Mouse (Mus musculus) kidney, embryonic 14.5 days (tissue): ENCODE data around the gene Wdr45b. TPM values are rescaled to one million over a fixed set of nuclear protein-coding genes. Genes with fewer than 3 reads are reported as not detected.
"Not testable (repeated sequence)": the region's sequence is repeated elsewhere in the genome, so short reads cannot be mapped to it uniquely, and the experiment has no call there.

Source experiments
- ATAC-seq: fragments of 200-750 bp; cut with Nextera tagmentation; 2 replicates; pipeline ENCODE4 v1.8.0; 2017; ENCODE audit warnings: moderate number of reproducible peaks, mild to moderate bottlenecking, moderate TSS enrichment, moderate library complexity; ENCODE audit not compliant: low FRiP score, low TSS enrichment
- H3K27ac ChIP-seq: fragments of 300-500 bp; sonication (generic); 2 replicates; pipeline ENCODE4 v1.5.1; 2014; ENCODE audit warnings: low read depth, mild to moderate bottlenecking, low read length, moderate library complexity, mixed read lengths
- H3K27me3 ChIP-seq: fragments of 300-500 bp; sonication (generic); 2 replicates; pipeline ENCODE4 v1.6.1; 2014; ENCODE audit warnings: mild to moderate bottlenecking, low read length; ENCODE audit not compliant: control insufficient read depth, insufficient read depth
- H3K36me3 ChIP-seq: fragments of 300-500 bp; sonication (generic); 2 replicates; pipeline ENCODE4 v1.6.1; 2014; ENCODE audit warnings: low read length, mixed read lengths; ENCODE audit not compliant: control insufficient read depth, insufficient read depth
- H3K4me1 ChIP-seq: fragments of 300-500 bp; sonication (generic); 2 replicates; pipeline ENCODE4 v1.6.1; 2014; ENCODE audit warnings: low read length, mixed read lengths; ENCODE audit not compliant: control insufficient read depth, insufficient read depth
- H3K4me2 ChIP-seq: fragments of 300-500 bp; sonication (generic); replicated peaks from 2 replicates; pipeline ENCODE4 v1.6.1; 2014; ENCODE audit warnings: low read depth, mild to moderate bottlenecking, low read length
- H3K4me3 ChIP-seq: fragments of 300-500 bp; sonication (generic); 2 replicates; pipeline ENCODE4 v1.5.1; 2014; ENCODE audit warnings: mild to moderate bottlenecking, low read length
- H3K9ac ChIP-seq: fragments of 300-500 bp; sonication (generic); 2 replicates; pipeline ENCODE4 v1.6.1; 2014; ENCODE audit warnings: low read depth, mild to moderate bottlenecking, low read length, moderate library complexity
- H3K9me3 ChIP-seq: fragments of 300-500 bp; sonication (generic); 2 replicates; pipeline ENCODE4 v1.6.1; 2016; ENCODE audit warnings: low read length; ENCODE audit not compliant: control insufficient read depth
- WGBS: fragments of 180-500 bp; shearing (Covaris S2); extraction: QIAGEN DNeasy Blood & Tissue Kit; methylation state at CpG from one replicate; pipeline ENCODE4 v1.1.7; 2014; 5-methylcytosine and 5-hydroxymethylcytosine counted together
- polyA plus RNA-seq: library from polyadenylated mRNA; unstranded; fragments of >200 nt; fragmentation: Nextera tagmentation; extraction: Ambion mirVana; gene quantifications from 2 replicates; pipeline ENCODE4 v1.2.1, GENCODE M21; 2014

Wdr45b gene
- polyA plus RNA-seq, 1 experiment from 2014 or later: 101 TPM

- 80% methylated on average over 6 of the region's 6 CpGs for WGBS
- no peak overlapping the region for H3K9ac ChIP-seq
- no peak overlapping the region for H3K27ac ChIP-seq
- no peak overlapping the region for H3K4me3 ChIP-seq
- no peaks in the 10 kb centered on the region for H3K4me1 ChIP-seq
- no peaks in the 10 kb centered on the region for H3K9me3 ChIP-seq
- H3K27me3 ChIP-seq: no peaks in the 10 kb centered on the region
- H3K36me3 ChIP-seq: no peaks in the 10 kb centered on the region
- H3K4me2 ChIP-seq: no peak overlapping the region
- ATAC-seq: no peak
These were observed 16.2 kb upstream of the Wdr45b start for GRCm38 (mm10) chr11:121370337-121370994.

- no peaks in the 10 kb centered on the region for H3K36me3 ChIP-seq
These were observed 15.4 kb upstream of the Wdr45b start for GRCm38 (mm10) chr11:121369622-121370021.

GRCm38 (mm10) chr11:121368731-121369130 is 14.5 kb upstream of the Wdr45b start:
- 79% methylated on average over 1 of the region's 1 CpGs for WGBS
- Histone ChIP-seq H3K4me3 (no peak overlapping the region), H3K27me3 (no peaks in the 10 kb centered on the region), H3K4me2 (no peak overlapping the region), H3K36me3 (no peaks in the 10 kb centered on the region), H3K9me3 (no peaks in the 10 kb centered on the region), H3K27ac (no peak overlapping the region), H3K4me1 (no peaks in the 10 kb centered on the region), H3K9ac (no peak overlapping the region)
- no peak for ATAC-seq

More at GRCm38 (mm10) chr11:121369622-121370021, 15.4 kb upstream of the Wdr45b start:
- Histone ChIP-seq H3K4me3 (no peak overlapping the region), H3K9me3 (no peaks in the 10 kb centered on the region), H3K9ac (no peak overlapping the region), H3K4me1 (no peaks in the 10 kb centered on the region), H3K27me3 (no peaks in the 10 kb centered on the region), H3K4me2 (no peak overlapping the region), H3K27ac (no peak overlapping the region)
- 57% methylated on average over 6 of the region's 6 CpGs for WGBS
- ATAC-seq: no peak

- no peak for ATAC-seq
- H3K4me1 ChIP-seq: no peaks in the 10 kb centered on the region
- no peaks in the 10 kb centered on the region for H3K36me3 ChIP-seq
- no peak overlapping the region for H3K9ac ChIP-seq
- H3K4me2 ChIP-seq: no peak overlapping the region
- 66% methylated on average over 5 of the region's 5 CpGs for whole genome bisulfite sequencing
- H3K4me3 ChIP-seq: no peak overlapping the region
- no peaks in the 10 kb centered on the region for H3K27me3 ChIP-seq
- H3K9me3 ChIP-seq: no peaks in the 10 kb centered on the region
- H3K27ac ChIP-seq: no peak overlapping the region
These were observed 13.0 kb upstream of the Wdr45b start for GRCm38 (mm10) chr11:121367170-121367707.

- no peaks in the 10 kb centered on the region for H3K4me1 ChIP-seq
- no peaks in the 10 kb centered on the region for H3K9me3 ChIP-seq
- WGBS: 36% methylated on average over 5 of the region's 5 CpGs
- H3K36me3 ChIP-seq: no peaks in the 10 kb centered on the region
- H3K27me3 ChIP-seq: no peaks in the 10 kb centered on the region
- no peak overlapping the region for H3K4me2 ChIP-seq
- H3K4me3 ChIP-seq: no peak overlapping the region
- no peak overlapping the region for H3K9ac ChIP-seq
- H3K27ac ChIP-seq: no peak overlapping the region
- no peak for ATAC-seq
These were observed 8.0 kb upstream of the Wdr45b start for GRCm38 (mm10) chr11:121362212-121362611.

GRCm38 (mm10) chr11:121353326-121354090 is 737 bp downstream of the Wdr45b start:
- H3K4me1 ChIP-seq: peaks cover 14% of the 10 kb centered on the region; the same call in 1 of the 2 replicates
- peaks cover 4% of the 10 kb centered on the region; the same call in 1 of the 2 replicates for H3K36me3 ChIP-seq
- peak overlapping the region; percentile 97 for H3K4me3 ChIP-seq
- peak overlapping the region; percentile 83 for H3K27ac ChIP-seq
- no peaks in the 10 kb centered on the region for H3K9me3 ChIP-seq
- H3K4me2 ChIP-seq: peak overlapping the region; percentile 87
- no peaks in the 10 kb centered on the region for H3K27me3 ChIP-seq
- H3K9ac ChIP-seq: peak overlapping the region; percentile 95
- ATAC-seq: no peak; the same call in 1 of the 2 replicates
- WGBS: 3% methylated on average over 41 of the region's 41 CpGs

- peaks cover 12% of the 10 kb centered on the region; the same call in 1 of the 2 replicates for H3K4me1 ChIP-seq
- not testable (repeated sequence) for ATAC-seq, H3K27ac ChIP-seq, H3K4me3 ChIP-seq, H3K4me2 ChIP-seq, H3K9ac ChIP-seq, H3K27me3 ChIP-seq, H3K9me3 ChIP-seq
- H3K36me3 ChIP-seq: peaks cover 34% of the 10 kb centered on the region; the same call in 1 of the 2 replicates
- WGBS: 82% methylated on average over 3 of the region's 3 CpGs
These were observed 5.5 kb downstream of the Wdr45b start for GRCm38 (mm10) chr11:121348727-121349126.

- H3K9ac ChIP-seq: no peak overlapping the region
- H3K4me2 ChIP-seq: no peak overlapping the region
- peaks cover 34% of the 10 kb centered on the region; the same call in 1 of the 2 replicates for H3K36me3 ChIP-seq
- no peak overlapping the region for H3K27ac ChIP-seq
- no peaks in the 10 kb centered on the region for H3K27me3 ChIP-seq
- H3K4me3 ChIP-seq: no peak overlapping the region
- H3K9me3 ChIP-seq: no peaks in the 10 kb centered on the region
- WGBS: 86% methylated on average over 2 of the region's 2 CpGs
- no peak for ATAC-seq
- H3K4me1 ChIP-seq: peaks cover 9% of the 10 kb centered on the region; the same call in 1 of the 2 replicates
These were observed 6.1 kb downstream of the Wdr45b start for GRCm38 (mm10) chr11:121348166-121348565.

- Histone ChIP-seq H3K4me3 (no peak overlapping the region), H3K27me3 (no peaks in the 10 kb centered on the region), H3K27ac (no peak overlapping the region), H3K4me1 (no peaks in the 10 kb centered on the region), H3K9ac (no peak overlapping the region), H3K36me3 (peaks cover 34% of the 10 kb centered on the region; the same call in 1 of the 2 replicates), H3K9me3 (no peaks in the 10 kb centered on the region), H3K4me2 (no peak overlapping the region)
- no peak for ATAC-seq
- WGBS: 91% methylated on average over 2 of the region's 2 CpGs
These were observed 7.2 kb downstream of the Wdr45b start for GRCm38 (mm10) chr11:121347036-121347435.
